Mouse (Mus musculus): ENCODE results near the gene Maco1.
A peak's percentile ranks its signal among the peaks of the same experiment; 100 is the strongest.

Maco1 gene

DNA sequence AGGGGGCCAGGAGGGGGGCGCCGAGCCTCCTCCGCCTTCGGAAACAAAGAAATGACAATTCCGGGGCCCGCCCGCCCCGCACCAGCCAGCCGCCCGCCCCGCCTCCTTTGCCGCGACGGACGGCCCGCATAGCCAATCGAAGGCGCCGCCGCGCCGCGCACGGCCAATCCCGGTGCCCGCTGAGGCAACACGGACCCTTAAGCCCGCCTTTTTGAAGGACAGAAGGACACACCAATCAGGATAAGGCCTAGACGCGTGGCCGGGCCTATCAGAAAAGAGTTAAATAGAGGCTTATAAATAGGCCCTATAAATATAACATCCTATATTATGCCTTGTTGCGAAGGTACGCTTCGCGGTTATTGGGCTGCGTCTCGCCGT lies at the start of gene Maco1:
TSS of gene Maco1 (minus strand) at position 87 of the 378 bp plus-strand sequence.
- peak; percentile 98 for DNase-seq (ENCODE audit: low spot score)

DNA sequence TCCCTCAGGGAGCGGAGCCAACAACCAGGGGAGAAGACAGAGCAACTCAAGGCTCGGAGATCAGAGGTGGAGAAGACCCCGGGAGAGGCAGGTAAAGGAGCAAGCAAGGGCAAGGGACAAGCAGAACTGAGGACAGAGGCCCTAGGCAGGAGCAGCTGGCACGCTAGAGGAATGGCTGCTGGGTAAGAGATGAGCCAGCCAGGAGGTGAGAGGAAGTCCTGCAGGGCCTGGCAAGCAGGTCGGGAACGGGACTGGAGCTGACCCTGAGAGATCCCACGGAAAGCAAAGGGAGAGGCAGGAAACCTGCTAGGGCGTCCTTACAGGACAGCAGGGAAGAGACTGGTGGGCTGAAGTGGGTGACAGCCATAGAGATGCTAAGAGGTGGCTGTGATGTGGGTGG lies 48.0 kb upstream of the Maco1 start:
- DNase-seq (ENCODE audit: low spot score) = no peak

DNA sequence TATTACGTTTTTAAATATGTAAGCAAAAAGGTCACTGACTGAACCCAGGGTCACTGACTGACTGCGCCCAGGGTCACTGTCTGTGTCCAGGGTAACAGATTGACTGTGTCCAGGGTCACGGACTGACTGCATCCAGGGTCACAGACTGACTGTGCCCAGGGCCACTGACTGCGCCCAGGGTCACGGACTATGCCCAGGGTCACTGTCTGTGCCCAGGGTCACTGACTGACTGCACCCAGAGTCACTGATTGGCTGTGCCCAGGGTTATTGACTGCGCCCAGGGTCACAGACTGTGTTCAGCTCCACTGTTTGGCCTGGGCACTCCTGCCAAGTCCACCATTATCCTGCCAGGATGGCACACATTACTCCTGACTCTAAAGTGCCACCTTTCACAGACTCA lies 44.1 kb upstream of the Maco1 start:
- DNase-seq (ENCODE audit: low spot score) = no peak

DNA sequence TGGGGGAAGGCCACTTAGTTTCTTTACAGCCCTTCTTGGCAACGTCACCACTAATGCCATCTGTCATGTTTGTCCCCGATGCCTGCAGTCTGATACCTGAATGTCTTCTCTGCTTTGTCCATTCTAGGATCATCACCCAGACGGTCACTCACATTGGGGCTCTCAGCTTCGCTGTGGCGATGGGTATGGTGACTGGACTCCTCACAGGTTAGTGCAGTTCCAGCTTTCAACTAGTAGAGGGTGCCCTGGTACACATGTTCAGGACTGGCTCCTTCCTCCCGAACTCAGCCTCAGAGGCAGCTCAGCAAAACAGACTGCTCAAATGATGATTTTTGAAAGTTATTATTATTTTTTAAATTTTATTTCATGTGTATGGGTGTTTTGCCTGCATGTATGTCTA lies 39.0 kb upstream of the Maco1 start:
- DNase-seq (ENCODE audit: low spot score) = no peak

DNA sequence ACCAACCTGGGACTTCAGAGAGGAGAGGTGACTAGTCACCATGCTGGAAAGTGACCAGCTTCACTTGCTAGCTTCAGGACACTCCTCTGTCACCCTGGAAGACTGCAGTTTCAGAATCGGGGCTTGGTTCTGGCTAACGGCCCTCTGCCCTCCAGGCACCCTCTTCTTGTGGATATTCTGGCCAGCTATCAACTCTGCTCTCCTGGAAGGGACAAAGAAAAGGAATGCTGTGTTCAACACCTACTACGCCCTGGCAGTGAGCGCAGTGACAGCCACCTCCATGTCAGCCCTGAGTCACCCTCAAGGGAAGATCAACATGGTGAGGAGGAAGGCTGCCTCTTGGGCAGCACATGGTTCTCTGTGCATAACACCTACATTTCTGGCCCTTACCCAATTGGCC lies 31.2 kb upstream of the Maco1 start:
- DNase-seq (ENCODE audit: low spot score) = no peak

DNA sequence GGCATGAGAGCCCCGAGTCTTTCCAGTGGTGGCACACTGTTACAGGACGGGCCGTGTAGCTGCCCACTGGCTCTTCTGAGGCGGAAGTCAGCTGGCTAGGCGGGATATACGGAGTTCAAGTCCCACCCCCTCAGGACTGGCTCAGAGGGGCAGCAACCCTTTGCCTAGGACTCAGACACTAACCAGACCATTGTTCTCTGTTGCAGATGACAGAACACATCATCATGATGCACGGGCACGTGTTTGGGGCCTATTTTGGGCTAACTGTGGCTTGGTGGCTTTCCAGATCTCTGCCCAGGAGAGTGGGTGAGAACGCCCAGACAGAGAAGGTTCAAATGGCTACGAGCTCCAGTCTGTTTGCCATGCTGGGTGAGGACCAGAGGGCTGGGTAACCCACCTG lies 30.7 kb upstream of the Maco1 start:
- DNase-seq (ENCODE audit: low spot score) = no peak

DNA sequence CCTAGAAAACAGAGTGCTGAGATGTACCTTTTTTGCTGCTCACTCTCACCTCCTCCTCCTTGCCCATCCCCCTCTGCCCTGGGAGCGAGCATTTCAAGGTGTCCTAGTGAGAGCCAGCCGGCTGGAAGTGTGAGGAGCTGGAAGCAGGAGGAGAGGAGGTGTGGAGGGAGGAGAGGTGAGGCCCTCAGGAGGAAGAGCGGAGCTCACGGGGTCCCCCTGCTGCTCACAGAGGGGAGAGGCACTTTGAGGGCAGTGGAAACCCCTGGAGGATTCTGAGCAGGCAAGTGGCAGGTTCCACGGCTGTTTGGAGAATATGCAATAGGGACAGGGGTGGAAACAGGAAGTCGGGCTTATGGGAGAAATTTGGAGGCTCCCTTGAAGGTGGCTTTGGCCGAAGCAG lies 30.1 kb upstream of the Maco1 start:
- DNase-seq (ENCODE audit: low spot score) = peak; percentile 60

DNA sequence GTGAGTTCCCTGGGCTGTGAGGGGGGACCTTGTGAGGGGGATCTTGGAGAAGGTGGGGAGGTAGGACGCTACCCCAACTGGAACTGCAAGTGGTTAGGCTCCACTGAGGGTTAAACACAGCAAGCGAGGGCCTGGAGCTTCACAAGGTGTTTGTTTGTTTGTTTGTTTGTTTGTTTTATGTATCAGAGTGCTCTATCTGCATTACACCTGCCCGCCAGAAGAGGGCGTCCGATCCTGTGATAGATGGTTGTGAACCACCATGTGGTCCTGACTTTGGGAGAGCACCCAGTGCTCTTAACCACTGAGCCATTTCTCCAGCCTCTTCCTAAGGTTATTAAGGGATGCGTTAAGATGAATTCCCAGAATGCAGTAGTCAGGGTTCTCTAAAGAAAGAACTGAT lies 26.9 kb upstream of the Maco1 start:
- DNase-seq (ENCODE audit: low spot score) = peak; percentile 27

DNA sequence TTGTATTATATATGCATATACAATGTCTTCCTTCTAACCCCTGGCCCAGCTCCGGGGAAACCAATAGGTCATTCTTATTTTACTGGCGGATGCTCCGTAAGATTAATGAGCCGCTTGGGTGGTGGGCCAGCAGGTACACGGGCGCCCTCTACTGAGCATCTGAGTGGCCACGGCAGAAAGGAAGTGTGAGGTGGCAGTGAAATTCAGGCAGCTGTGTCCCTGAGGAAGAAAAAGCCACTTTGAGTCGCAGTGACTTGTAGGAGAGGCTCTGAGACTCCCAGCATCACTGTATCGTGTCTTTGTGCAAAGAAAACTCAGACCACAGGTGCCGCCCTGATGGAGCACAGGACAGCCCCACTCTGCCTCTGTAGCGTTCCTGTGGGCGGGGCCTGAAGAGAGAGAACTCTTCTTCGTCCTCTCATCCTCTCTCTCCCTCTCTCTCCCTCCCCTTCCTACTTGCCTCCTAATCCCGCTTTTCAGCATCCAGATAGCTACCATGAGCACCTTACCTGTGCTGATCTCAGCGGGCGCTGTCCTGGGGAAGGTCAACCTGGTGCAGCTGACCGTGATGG lies 26.4 kb upstream of the Maco1 start:
- DNase-seq (ENCODE audit: low spot score) = peak; percentile 85

DNA sequence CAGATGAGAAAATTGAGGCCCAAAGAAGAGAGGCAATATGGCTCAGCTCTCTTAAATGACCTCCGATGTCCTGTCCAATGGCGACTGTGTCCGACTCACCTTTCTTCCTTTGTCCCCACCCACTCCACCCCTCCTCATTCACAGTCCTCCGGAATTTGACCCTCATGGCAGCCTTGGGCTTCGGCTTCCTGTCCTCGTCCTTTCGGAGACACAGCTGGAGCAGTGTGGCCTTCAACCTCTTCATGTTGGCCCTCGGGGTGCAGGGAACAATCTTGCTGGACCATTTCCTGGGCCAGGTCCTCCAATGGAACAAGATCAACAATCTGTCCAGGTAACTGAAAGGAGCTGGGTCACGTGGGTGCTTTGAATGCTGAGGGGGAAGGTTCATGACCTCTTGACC lies 23.0 kb upstream of the Maco1 start:
- DNase-seq (ENCODE audit: low spot score) = no peak

DNA sequence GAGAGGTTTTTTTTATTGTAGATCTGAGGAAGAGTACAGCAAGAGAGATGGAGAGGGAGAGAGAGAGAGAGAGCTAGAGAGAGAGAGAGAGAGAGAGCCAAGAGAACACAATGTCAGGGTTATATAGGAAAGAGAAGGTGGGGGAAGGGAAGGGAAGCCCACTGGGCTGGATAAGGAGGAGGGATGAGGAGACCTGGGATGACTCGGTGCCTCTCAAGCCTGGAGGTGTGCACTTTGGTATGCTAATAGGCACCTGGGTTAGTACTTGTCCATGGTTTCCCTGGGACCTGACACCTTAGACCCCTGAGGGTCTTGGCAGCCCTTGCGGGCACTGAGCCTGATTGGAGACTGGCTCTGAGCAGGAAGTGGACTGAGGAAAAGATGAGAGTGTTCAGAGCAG lies 18.8 kb upstream of the Maco1 start:
- DNase-seq (ENCODE audit: low spot score) = no peak

DNA sequence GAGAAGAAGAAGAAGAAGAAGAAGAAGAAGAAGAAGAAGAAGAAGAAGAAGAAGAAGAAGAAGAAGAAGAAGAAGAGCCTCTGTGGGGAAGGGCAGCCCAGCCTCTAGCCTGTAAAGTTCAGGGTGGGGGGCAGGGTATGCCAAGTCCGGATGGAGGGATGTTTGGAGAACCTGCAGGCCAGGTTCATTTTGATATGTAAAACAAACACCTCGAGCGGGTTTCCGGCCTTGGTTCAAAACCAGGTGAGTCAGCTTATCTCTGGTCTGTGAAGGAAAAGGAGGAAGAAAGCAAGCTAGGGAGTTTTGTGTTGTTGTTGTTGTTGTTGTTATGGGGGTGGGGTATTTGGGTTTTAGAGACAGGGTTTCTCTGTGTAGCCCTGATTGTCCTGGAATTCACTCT lies 18.3 kb upstream of the Maco1 start:
- DNase-seq (ENCODE audit: low spot score) = no peak

DNA sequence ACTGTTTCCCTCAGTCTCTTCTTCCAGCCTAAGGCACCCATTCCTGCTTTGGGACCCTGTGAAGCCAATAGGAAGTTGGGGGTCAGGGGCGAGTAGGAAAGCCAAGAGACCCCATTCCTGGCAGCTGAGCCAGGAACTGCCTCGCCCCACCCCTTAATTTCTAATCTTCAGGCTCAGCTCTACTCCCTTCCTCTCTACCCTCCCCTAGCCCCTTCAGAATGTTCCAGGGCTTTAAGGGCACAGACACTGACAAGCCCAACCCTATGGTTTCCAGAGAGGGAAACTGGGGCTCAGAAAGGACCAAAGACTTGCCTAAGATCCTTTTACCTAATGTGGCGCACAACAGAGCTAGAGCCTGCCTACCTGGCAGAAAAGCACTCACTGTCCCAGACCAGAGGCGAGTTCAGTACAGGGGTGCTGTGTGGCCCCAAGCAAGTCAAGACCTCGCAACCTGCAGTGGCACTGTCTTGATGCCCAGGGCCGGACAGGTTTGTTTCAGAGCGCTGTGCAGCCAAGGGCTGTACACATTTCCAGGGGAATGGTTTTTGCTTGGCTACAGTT lies 16.8 kb upstream of the Maco1 start:
- DNase-seq (ENCODE audit: low spot score) = no peak

DNA sequence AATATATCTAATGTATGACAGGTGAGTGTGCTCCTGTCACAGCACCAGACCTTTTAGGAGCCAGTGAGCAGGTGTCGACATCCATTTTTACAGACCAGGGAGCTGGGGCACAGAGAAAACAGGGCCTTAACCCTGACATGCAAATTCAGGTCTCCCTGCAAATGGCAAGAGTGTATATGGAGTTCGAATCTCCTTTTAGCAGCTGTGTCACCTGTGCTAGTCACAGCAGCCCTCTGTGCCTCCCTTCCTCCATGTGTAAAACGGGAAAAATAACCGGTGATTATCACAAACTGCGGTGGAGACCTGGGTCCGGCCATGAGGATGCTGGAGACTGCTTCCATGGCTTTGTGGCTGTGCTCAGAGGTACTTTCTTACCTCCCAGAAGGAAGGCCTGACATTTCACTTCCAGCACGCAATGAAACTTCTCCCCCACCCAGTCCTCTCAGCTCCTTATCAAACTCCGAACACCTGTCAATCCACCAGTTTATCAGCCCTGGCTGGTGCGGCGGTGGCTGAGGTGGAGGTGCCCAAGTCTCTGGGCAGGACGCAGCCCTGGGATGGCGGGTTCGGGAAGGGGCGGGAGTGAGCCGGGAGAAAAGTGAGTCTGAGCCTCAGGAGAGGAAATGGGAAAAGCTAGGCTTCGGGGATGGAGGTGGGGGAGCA lies 16.1 kb upstream of the Maco1 start:
- DNase-seq (ENCODE audit: low spot score) = no peak

DNA sequence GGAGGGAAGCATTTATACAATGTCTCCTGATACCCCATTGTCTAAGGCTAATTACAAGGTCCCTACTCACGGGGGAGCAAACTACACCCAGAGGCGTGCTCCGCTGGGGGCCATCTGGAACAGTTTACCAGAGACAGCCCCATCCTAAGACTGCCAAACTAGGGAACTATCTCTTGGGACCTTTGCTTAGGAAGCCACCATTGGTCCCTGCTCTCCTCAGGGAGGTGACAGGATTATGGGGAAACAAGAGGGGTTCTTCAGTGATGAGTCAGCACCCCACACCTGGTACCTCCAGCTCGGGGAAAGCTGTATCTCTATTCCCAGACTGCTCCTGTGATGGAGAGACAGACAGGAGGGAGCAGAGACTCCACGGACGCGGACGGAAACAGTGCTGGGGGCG lies 15.3 kb upstream of the Maco1 start:
- DNase-seq (ENCODE audit: low spot score) = no peak

DNA sequence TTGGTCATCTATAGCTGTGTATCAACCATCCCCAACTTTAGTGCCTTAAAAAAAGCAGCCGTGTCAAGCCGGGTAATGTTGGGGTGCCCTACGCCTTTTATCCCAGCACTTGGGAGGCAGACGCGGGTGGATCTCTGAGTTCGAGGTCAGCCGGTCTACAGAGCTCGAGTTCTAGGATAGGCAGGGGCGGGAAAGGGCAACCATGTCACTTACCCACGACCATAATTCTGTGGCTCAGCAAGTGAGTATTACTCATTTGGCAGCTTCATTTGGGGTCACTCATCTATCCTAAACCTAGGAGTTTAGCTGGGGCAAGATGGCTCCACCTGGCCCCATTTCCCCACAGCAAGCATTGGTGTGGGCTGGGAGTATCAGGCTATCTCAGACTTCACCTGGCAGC lies 14.9 kb upstream of the Maco1 start:
- DNase-seq (ENCODE audit: low spot score) = no peak

DNA sequence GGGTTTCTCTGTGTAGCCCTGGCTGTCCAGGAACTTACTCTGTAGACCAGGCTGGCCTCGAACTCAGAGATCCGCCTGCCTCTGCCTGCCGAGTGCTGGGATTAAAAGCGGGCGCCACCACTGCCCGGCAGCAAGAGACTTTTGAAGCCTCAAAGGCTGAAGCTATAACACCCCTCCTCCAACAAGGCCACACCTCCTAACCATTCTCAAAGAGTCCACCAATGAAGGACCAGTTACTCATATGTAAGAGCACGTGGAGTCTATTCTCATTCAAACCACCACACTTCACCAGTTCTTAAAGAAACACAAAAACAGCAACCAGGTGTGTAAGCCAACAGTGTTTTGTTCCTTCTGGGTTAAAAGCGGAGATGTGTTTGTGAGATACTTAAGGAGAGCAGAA lies 14.5 kb upstream of the Maco1 start:
- DNase-seq (ENCODE audit: low spot score) = no peak

DNA sequence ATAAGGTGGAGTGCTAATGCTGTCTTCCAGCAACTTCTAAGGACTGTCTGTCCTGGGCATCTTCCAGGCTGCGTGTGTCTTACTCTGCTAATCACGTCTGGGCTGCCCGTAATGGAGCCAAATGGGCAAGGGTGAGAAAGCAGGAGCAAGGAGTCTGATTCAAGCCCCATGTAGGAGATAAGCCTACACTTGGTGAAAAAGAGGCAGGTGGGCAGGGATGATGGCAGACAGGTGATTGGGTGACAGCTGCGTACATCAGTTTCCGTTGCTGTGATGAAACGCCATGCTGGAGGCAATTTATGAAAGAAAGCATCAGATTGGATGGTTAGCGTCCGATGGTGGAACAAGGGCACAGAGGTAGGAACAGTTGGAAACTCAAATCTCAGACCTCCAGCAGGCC lies 14.1 kb upstream of the Maco1 start:
- no peak for DNase-seq (ENCODE audit: low spot score)

DNA sequence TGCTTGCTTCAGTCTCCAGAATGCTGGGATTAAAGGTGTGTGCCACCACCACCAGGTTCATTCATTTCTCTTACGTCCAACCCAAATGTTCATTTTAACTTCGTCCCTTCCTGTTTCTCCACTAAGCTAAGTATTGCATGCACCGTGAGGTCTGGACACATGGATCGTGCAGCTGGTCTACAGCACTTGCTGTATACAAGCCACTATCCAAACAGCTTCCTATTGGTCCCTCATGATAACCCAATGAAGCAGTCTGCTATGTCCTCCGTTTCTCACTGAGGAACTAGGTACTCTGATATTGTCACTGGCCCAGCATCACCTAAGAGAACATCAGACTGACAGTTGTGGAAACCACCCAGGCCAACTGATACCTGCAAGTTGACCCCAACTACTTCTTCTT lies 12.6 kb upstream of the Maco1 start:
- no peak for DNase-seq (ENCODE audit: low spot score)

DNA sequence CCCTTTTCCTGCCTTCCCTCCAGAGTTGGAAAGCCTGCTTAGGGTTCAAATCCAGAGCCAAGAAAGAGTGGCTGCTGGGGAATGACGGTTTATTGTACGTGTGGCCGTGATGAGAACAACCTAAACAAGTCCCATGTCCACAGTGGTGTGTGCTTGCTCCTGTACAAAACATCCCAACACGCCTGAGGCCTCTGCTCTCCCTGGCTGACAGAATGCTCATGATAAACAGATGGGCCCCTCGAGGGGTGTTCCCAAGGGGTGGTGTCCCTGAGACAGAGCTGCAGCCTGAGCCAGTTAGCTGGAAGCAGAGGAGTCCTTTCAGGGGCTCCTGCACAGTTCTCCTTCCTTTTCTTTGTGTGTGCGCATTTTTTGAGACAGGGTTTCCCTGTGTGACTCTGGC lies 12.2 kb upstream of the Maco1 start:
- no peak for DNase-seq (ENCODE audit: low spot score)

DNA sequence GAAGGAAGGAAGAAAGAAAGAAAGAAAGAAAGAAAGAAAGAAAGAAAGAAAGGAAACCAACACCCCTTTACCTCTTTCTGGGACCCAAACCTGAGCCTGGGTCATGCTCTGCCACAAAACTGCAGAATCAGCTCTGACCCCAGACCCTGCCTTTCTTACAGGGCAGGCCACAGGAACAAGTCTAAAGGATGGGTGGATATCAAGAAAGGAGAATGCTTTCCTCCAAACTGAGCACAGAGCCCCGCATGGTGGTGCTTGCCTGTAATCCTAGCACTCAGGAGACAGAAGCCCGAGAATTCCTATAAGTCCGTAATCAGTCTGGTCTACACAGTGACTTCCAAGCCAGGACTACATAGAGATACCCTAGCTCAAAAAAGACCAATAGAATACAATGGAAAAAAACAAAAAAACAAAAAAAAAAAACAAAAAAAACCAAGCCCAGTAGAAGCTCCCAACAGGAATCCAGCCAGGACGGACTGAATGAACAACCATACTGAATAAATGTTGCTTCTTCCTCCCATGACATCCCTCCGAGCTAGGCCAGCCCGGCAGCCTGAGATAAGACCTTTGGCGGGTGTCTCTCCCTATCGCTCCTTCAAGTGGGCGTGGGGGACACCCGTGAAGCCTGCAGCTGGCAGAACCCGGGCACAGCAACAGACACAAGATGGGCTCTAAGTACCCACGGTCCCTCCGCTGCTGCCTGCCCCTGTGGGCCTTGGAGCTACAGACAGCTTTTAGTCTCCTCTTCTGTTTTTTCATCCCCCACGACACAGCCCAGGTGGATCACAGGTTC lies 11.0 kb upstream of the Maco1 start, which contains the start of gene Rhd:
TSS of gene Rhd (plus strand) at position 600 of the 793 bp plus-strand sequence.
- no peak for DNase-seq (ENCODE audit: low spot score)

DNA sequence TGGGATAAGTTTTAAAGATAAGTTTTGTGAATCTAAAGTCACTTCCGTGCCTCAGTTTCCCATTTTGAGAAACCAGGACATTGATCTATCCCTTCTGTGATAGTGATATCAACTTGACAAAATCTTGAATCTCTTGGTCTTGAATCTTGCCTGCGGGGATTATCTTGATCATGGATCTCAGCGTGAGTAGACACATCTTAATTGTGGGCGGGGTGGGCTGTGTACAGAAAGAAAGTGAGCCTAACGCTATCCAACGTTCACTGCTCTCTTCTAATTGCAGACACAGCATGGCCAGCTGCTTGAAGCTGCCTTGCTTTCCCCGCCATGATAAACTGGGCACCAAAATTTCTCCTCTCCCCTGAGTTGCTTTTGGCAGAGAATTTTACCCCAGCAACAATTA lies 9.9 kb upstream of the Maco1 start:
- DNase-seq (ENCODE audit: low spot score) = no peak

DNA sequence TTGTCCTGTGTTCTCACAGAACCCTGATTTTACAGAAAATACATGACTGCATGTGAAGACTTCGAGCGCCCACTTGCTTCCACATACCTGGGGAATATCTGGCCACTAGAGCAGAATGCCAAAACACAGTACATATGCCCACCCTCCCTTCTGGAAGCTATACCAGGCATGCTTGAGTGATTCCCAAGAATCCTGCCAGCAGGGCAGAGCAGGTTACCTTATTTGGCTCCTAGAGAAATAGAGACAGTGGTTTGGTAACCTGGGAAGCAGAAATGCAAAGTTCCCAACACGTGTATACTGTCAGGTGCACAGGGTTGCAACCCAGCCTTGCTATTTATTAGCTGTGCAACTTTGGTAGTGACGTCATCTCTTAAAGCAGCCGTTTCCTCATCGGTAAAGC lies 8.7 kb upstream of the Maco1 start:
- no peak for DNase-seq (ENCODE audit: low spot score)

Measured in retina, embryonic 14.5 days (tissue).